Mouse (Mus musculus): Measurements from ENCODE around the gene Was. TPM values are rescaled to one million over a fixed set of nuclear protein-coding genes. Genes with fewer than 3 reads are reported as not detected.
"Not testable (repeated sequence)": the region's sequence is repeated elsewhere in the genome, so short reads cannot be mapped to it uniquely, and the experiment has no call there.

Was gene
- 24.4 and 27.2 TPM in 2 replicates for total RNA-seq (2015; ENCODE audit: low replicate concordance)
- 19.1 and 27.3 TPM in 2 replicates for total RNA-seq (2017; ENCODE audit: low replicate concordance)

DNA sequence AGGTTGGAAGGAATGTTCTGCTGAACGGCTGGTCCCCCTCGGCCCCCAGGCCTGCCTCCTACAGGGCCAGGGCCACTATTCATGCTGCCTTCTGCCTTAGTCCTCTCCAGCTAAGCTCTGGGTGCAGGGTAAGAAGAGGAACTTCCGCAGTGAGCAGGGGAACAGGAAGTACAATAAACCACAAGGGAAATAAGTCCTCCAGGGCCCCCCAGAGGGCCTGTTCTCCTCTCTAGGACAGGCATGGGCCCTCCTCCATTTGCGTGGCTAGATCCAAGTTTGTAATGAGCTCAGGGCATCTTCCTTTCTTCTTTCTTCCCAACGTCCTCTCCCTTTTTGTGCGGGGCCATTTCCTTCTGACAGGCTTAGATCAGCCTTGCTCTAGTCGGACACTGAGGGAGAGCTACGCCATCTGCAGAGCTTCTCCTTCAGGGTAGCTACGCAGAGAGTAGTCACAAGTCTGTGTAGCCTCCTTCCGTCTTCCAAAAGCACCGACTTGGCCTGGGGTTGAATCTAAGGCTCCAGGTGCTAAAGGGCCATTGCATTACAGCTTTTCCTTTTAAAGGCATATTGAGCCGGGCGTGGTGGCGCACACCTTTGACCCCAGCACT lies at the start of gene Was:
Gene Was (minus strand): TSS at position 153 of the 608 bp plus-strand sequence.
- ATAC-seq (replicated peaks; ENCODE audit: low FRiP score, poor library complexity, severe bottlenecking), result peak; percentile 56

DNA sequence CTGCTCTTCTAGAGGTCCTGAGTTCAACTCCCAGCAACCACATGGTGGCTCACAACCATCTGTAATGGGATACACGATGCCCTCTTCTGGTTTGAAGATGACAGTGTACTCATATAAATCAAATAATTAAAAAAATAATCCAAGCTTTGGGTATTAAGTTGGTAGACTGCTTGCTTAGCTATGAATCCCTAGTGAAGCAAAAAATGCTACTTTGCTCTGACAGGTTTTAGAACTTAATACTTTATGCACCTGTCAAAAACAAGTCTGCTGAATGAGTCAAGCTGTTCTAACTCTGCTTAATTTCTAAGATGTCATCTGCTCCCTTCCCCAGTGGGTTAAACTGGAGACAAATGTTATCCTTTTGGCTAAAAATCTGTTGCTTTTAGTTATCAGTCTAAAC lies 49.2 kb upstream of the Was start:
- ATAC-seq (replicated peaks; ENCODE audit: low FRiP score, poor library complexity, severe bottlenecking), result no peak

DNA sequence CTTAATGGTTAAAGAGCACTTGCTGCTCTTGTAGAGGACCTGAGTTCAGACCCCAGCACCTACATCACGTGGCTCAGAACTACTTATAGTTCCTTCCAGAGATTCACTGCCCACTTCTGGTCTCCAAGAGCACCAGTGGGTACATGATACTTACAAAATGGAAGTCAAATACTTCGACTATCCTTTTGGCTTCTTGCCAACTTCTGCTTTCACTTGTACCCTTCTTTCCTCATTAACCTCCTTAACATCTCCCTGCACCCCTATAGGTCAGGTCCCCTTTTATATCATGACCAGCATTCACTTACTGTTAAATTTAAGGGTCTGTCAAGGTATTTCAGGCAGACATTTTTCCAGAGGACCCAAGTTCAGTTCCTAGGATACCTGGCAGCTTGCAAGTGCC lies 45.6 kb upstream of the Was start:
- no peak for ATAC-seq (replicated peaks; ENCODE audit: low FRiP score, poor library complexity, severe bottlenecking)

DNA sequence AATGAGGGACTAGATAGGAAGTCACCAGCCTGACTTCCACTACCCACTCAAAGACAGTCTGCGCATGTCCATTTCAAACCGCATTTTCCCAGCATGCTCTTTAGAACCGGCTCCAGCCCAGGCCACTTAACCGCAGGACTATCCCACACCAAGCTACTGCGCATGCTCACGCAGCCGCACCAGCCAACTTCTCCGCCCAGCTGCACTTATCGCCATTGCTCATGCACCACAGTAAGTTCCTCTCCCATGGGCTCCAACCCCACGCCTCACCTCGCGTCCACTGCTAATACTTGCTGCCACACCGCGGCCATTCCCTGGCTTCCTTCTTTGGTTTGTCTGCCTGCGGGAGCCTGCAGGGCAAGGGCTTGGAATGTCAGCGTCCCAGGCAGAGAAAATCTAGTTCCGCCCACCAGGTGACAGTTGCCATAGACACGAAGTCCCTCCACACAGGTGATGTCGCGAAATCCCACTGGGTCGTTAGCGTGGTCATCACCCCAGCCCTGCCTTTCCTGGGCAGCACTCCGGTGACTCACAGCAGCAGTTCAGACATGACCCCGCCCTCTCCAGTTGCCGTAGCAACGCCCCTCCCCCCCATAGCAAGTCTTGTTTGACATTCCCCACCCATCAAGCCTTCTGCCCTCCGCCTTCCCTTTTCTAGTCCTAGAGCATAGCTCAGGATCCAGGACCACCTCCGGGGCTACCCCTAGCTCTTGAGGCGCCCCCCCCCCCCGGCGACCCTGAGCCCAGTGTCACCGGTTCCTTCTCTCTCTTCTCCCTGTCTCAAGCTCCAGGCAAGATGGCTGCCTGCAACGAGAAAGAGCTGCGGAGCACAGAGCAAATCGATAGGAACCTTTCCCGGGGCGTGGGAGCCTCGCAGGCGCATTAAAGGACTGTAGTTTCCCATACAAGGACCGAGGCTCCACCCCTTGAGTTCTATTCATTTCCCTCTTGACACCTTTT lies 42.0 kb upstream of the Was start, which contains the start of gene Wdr13:
Gene Wdr13 (minus strand): TSS at position 876 of the 960 bp plus-strand sequence.
- peak; percentile 96 for ATAC-seq (replicated peaks; ENCODE audit: low FRiP score, poor library complexity, severe bottlenecking)

DNA sequence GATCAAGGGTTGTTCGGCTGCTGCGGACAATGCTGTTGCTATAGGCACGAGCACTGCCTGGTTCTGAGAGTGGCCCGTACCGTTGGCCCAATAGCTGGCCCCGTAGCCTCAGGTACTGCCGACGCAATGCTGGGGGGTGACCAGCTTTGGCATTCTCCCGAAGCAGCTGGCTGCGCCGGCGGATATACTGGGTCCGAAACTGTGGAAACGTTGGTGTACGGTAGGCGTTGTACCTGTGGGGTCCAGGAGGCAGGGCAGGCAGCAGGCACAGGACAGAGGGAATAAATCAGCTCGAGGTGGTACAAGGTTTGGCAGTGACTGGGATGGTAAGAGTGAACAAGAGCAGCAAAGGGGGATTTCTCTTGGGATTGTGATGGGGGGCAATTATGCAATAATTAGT lies 41.1 kb upstream of the Was start:
- no peak for ATAC-seq (replicated peaks; ENCODE audit: low FRiP score, poor library complexity, severe bottlenecking)

DNA sequence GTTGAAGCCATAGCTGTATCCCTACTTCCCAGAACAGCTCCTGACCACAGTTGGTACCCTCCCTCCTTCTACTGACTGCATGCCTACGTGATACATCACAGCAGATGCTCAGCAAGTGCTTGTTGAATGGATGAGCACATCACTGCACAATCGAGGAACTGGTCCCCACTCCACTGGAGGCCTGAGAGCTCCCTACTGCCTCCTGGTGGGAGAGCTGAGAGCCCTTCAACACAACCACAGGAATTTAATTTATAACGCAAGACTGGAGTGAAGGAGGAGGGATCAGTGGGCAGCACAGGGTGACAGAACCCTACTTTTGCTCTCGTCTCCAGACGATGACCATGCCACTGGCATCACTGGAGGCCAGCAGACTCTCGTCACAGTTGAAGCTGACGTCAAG lies 34.9 kb upstream of the Was start:
- ATAC-seq (replicated peaks; ENCODE audit: low FRiP score, poor library complexity, severe bottlenecking), result peak; percentile 60; the same call in 1 of the 2 replicates

DNA sequence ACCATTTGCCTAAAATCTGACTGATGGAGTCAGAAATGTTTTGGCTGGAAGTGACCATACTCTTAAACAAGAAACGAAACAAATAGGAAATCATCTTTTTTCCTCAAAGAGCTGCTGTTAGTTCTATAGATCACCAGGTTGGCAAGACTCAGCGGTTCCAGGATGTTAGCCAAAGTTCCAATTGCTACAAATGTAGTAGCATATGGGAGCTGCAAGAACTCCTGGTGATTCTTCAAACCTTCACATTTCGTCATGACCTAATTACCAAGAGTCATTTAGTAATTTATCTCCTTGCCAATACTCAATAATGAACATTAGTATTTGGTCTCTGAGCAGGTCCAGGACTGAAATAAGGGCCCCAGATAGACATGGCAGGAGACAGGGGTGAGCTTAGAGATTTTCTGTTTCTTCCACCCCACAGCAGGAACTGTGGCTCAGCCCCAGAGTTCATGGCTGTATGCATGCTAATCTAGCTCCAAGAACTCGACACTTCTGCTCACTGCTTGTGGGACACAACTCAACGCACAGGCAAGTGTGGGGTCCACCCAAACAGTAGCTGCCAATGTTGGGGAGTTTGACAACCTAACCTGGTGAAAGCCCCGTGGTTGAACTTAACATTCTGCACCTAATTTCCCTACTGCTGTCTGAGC lies 33.6 kb upstream of the Was start:
- ATAC-seq (replicated peaks; ENCODE audit: low FRiP score, poor library complexity, severe bottlenecking), result no peak

DNA sequence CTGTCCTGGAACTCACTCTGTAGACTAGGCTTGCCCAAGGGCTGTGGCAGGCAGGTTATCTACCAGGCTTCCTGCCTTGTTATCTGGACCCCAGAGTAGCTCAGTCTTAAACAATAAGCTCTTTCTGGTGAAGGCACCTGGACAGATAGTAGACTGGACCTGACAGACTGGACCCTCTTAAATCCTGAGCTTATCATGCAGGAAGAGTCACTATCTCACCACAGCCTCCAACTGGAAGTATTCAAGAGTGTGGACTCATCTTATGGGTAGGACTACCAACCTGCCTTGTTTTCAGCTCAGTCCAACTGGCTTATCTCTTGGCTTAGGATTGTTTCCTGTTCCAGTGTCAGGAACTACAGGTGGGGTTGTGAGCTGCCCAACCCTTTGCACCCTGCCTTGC lies 27.0 kb upstream of the Was start:
- no peak for ATAC-seq (replicated peaks; ENCODE audit: low FRiP score, poor library complexity, severe bottlenecking)

DNA sequence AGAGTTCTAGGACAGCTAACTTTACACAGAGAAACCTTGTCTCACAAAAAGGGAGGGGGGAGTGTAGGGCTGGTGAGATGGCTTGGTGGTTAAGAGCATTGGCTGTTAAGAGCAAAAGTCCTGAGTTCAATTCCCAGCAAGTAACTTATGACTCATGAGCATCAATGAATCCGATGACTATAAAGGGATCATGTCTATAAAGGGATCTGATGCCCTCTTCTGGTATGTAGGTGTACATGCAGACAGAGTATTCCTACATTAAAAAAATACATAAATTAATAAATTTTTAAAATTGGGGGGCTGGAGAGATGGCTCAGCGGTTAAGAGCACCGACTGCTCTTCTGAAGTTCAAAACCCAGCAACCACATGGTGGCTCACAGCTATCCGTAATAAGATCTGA lies 25.0 kb upstream of the Was start:
- ATAC-seq (replicated peaks; ENCODE audit: low FRiP score, poor library complexity, severe bottlenecking), result peak; percentile 69

DNA sequence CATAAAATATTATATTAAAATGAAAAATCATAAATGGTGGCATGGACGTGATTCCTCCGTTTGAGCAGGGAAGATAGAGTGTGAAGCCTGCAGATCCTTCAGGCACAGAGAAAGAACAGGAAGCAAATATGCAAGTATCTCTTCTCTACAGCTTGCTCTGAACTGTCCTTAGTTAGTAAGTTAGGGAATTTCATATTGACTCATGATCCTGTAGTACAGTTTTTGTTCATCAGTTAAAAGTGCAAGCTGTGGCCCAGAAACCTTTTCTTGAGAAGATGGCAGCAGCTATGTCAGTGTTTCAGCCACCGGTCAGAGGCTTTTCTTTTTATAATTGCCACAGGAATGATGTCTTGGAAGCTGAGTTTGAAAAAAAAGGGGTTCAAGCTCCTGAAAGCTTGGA lies 14.7 kb upstream of the Was start:
- ATAC-seq (replicated peaks; ENCODE audit: low FRiP score, poor library complexity, severe bottlenecking), result no peak

DNA sequence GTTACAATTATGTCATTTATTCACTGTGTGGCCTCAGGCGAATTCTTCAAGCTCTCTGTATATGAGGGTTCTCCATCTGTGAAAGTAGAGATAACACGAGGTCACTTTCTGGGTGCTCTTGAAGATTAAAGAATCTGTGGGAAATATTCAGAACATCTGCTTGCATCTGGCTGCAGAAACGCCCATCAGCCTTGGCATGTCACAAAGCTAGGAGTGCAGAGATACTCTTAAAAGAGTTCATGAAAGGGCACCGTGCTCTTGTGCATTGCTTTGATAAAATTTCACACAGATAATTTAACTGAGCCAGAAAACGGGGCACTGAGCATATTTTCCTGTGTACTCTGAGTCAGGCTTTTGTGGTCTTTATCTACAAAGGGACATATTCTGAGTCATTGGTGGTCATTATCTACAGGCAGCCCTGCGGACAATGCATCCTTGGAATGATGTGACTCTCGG lies 11.9 kb upstream of the Was start:
- ATAC-seq (replicated peaks; ENCODE audit: low FRiP score, poor library complexity, severe bottlenecking), result peak; percentile 97

DNA sequence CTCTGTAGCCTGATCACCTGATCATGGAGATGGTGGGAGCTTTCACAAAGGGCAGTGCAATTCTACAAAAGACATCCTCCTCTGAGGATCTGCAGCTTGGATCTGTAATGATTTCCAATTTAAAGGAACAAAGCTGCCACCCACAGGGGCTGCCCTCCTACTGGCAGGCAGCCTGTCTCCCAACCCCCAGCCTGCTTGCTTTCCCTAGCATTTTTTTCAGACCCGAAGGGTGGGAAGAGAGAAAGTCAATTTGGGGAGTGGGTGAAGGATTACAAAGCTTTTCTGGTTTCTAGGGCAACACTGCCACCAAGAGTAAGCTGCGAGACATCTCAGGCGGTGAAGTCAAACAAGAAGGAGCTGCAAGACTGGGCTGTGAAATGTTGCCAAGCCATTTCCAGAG lies 10.7 kb upstream of the Was start:
- no peak for ATAC-seq (replicated peaks; ENCODE audit: low FRiP score, poor library complexity, severe bottlenecking)

DNA sequence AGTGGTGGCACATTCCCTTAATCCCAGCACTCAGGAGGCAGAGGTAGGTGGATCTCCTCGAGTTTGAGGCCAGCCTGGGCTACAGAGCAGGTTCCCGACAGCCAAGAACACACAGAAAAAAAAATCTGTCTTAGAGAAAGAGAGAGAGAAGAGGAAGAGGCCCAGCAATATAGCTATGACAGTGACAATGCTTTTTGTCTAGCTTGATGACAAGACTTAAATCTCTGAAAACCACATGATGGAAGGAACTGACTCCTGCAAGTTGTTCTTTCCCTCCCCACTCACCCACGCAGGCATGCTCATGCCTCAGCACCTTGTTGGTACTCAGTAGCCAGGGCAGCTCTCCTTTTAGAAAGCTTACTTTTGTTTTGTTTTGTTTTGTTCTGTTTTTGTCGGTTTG lies 9.1 kb upstream of the Was start:
- no peak for ATAC-seq (replicated peaks; ENCODE audit: low FRiP score, poor library complexity, severe bottlenecking)

DNA sequence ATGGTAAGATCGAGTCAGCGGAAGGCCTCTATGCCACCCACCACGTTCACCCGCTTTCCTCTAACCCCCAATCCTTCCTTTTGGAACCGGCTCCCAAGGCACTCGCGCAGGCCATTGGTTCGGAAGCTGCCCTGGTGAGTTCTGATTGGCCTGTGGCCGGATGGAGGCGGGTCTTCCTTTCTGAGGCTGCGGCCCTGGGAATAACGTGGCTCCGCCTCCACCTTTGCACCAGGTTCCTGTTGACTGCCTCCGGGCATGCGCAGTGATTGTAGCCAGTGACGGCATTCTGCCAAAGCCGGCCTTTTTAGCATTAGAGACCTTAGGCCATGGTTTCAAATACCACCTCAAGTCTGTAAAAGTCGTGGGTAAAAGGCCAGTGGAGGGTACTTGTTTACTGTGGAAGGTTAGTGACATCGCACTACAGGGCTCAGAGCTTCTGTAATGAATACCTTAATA lies 6.5 kb upstream of the Was start:
- peak; percentile 98 for ATAC-seq (replicated peaks; ENCODE audit: low FRiP score, poor library complexity, severe bottlenecking)

DNA sequence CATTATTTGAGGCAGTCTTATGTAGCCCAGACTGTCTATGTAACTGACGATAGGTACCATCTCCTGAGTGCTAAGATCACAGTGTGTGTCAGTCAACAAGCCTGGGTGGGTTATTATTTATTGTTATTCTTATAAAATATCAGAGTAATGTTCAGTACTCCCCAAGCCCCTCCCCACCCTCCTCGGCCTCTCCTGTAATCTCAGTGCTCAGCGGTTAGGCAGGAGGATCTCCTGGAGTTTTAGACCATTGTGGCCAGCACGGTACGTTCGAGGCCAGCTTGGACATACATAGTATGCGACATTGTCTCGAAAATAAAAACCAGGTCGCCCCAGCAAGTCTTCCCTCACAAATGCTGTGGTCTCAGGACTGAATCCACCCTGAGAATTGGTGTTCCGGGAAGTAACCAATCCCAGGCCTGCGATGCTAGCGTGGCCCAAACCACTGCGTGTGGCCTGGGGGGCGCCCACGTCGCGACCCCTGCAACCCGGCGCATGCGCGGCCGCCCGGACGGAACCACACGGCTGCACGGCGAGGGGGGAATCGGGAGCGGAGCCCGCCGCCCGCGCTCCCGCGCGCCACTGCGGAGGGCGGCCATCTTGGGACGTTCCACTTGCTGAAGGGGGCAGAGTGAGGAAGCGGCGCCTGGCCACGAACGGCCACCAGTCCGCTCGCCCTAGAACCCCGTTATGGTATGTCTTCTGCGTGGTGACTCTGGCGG lies 5.9 kb upstream of the Was start:
- ATAC-seq (replicated peaks; ENCODE audit: low FRiP score, poor library complexity, severe bottlenecking), result peak; percentile 88

DNA sequence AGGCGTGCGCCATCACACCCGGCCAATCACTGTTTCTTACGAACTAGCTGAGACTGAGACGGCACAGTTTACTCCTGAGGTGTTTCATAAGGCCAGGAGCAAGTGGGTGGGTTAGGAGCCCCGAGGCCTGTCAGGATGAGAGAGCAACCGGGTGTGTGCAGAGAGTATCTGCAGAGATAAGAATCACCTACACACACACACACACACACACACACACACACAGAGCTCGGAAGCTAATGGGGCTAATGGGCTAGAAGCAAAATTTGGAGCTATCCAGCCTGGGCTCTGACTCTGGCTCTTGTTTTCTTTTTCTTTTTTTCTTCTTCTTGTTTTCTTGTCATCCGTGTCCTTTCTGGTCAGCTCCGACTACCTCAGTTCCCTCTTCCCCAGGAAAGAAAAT lies 5.2 kb upstream of the Was start:
- no peak for ATAC-seq (replicated peaks; ENCODE audit: low FRiP score, poor library complexity, severe bottlenecking)

DNA sequence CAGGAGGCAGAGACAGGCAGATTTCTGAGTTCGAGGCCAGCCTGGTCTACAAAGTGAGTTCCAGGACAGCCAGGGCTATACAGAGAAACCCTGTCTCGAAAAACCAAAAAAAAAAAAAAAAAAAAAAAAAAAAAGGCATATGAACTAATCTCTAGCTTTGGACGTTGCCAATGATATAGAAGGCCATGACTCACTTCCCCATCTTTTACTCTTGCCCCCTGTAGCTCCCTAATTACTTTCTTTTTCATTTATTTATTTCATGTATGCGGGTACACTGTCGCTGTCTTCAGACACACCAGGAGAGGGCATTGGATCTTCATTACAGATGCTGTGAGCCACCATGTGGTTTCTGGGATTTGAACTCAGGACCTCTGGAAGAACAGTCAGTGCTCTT lies 653 bp upstream of the Was start:
- not testable (repeated sequence) for ATAC-seq (replicated peaks; ENCODE audit: low FRiP score, poor library complexity, severe bottlenecking)

DNA sequence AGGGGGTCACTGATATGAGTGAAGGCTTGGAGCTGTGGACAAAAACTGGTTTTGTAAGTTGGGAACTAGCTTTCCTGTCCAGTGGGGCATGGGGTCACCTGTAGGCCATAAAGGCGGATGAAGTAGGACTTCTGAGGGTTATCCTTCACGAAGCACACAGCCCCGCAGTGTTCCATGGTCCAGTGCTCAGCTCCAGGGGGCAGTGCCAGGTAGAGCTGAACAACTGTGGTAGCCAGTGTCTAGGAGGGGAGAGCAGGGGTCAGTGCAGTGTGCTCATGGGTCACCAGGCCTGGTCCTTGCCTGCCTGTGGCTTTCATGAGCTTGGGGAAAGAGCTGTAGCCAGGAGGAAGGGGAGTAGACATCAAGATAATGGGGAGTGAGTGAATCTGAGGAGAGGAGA lies 552 bp downstream of the Was start:
- 0 out of 2 replicates have a peak, but pooled peaks have one; percentile 40 for ATAC-seq (replicated peaks; ENCODE audit: low FRiP score, poor library complexity, severe bottlenecking)

DNA sequence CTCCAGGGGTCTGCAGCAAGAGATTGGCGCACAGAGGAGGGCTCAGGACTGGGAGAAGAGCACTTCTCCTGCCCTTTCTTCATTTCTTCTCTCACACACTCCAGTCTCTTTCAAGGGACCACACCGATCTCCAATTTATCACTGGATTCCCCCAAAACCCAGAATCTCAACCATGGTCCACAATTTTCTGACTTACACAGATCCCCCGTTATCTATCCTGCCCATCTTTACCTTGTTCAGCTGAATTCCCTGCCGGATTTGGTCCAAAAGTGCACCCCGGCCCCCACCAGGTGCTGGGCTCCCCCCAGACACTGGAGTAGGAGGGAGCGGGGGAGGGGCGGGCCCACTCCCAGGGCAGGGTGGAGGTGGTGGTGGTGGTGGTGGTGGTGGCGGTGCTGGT lies 4.7 kb downstream of the Was start:
- ATAC-seq (replicated peaks; ENCODE audit: low FRiP score, poor library complexity, severe bottlenecking), result no peak

DNA sequence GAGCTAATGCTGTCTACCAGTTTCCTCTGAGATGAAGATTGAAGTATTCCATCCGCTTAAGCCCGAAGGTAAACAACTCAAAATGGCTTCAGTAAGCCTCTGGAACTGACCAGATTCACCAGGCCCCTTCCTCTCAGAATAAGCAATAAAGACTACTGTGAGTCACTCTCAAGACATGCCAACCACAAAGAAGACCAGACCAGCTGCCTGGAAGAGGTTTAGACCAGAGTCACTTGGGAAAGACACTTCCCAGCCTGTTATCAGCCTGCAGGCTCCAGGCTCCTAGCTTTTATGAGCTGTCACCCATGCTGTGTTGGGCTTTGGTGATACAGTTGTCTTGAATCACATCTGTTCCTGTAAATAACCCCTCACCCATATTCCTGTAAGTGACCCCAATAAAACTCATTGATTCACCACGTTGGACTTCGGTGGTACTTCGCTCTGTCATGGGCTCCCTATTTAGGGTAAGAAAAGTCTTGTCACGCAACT lies 5.5 kb downstream of the Was start:
- no peak for ATAC-seq (replicated peaks; ENCODE audit: low FRiP score, poor library complexity, severe bottlenecking)
